In the genomic region with DNA sequence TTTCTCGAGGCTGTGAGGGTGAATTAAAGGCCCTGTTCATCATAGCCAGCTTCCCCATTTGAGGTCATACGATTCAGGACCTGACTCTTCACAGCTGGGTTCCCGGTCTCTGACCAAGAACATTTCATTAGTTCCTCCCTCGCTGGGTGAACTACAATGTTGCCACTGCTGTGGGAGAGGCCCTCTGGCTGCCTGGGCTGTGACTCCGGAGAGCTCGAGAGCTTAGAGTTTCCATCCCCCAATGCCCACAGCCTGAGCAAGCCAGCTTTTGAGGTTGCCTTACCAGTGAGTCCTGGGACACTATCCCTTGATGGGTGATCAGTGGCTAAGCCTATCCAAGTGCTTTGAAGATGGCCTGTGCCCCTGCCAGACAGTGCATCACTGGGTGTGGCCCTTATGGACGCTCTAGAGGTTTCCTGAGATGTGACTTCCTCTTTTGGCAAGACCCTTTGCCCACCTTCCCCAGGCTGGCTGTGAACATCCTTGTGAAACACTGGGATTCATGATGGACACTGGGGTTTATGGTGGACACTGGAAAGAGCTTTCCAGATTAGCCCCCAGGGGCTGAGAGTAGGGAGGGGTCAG, we compare ENCODE assay signal across 12 mouse cellular contexts. TPM values are rescaled to one million over a fixed set of nuclear protein-coding genes. Genes with fewer than 3 reads are reported as not detected.
A peak's percentile ranks its signal among the peaks of the same experiment; 100 is the strongest.
DNase-seq lines count a peak whose midpoint lies in the region; ATAC-seq and TF ChIP-seq lines count a peak whose summit lies in the region.
"Had no signal": no experiment of that assay in that cellular context is flagged by ENCODE, and none has a peak within 500 bp of the region (broad histone marks: within the 10 kb centered on the region; RNA-seq: fewer than 3 reads in every experiment).

No protein-coding gene starts in this region.

- intact Hi-C loops in left cerebral cortex, postnatal 10 days (cut with DNase I) = no loop called here

- H3K27ac ChIP-seq in forebrain, postnatal 0 days (ENCODE audit: low read depth, low read length) = no peak overlapping the region
- H3K27ac ChIP-seq in lung, postnatal 0 days (ENCODE audit: low read length) = no peak overlapping the region
- H3K27ac ChIP-seq: heart, embryonic 13.5 days had no signal

- 62% methylated on average over 7 of the region's 7 CpGs for WGBS in forebrain, postnatal 0 days
- WGBS in lung, postnatal 0 days = 62% methylated on average over 7 of the region's 7 CpGs

- H3K27me3 ChIP-seq in forebrain, postnatal 0 days (ENCODE audit: insufficient read depth, low read length) = no peaks in the 10 kb centered on the region
- H3K27me3 ChIP-seq in lung, postnatal 0 days (replicated peaks; ENCODE audit: insufficient read depth, low read length) = no peaks in the 10 kb centered on the region
- H3K27me3 ChIP-seq in splenic B cell, adult 2 months (ENCODE audit: control insufficient read depth, insufficient read depth, low read length, poor library complexity, severe bottlenecking) = no peaks in the 10 kb centered on the region

- no peaks in the 10 kb centered on the region for H3K9me3 ChIP-seq in forebrain, postnatal 0 days (ENCODE audit: low read length)
- H3K9me3 ChIP-seq in lung, postnatal 0 days (ENCODE audit: low read length) = no peaks in the 10 kb centered on the region
- H3K9me3 ChIP-seq: heart, embryonic 13.5 days had no signal

- DNase-seq in lung, adult 18-20 months = peak; percentile 51 to 55
- DNase-seq in lung, postnatal 14 days = no peak
- no peak for DNase-seq in forebrain, postnatal 0 days
- peak; percentile 48 for DNase-seq in lung, postnatal 0 days (ENCODE audit: low spot score)
- peak; percentile 73 for DNase-seq in splenic B cell, adult 2 months (ENCODE audit: low read depth, low spot score)
- DNase-seq in left cerebral cortex, postnatal 10 days (ENCODE audit: extremely low spot score in 1 of 2, low spot score in 2 of 2) = no peak
- DNase-seq in adrenal gland, postnatal 4 days (ENCODE audit: low spot score in 2 of 2) = no peak
- DNase-seq in adrenal gland, postnatal 25 days = no peak
- DNase-seq: embryo, embryonic 11 days; left cerebral cortex, postnatal 4 days; right cerebral cortex, postnatal 14 days had no signal

- peaks cover 25% of the 10 kb centered on the region for H3K36me3 ChIP-seq in forebrain, postnatal 0 days (ENCODE audit: insufficient read depth)
- no peaks in the 10 kb centered on the region for H3K36me3 ChIP-seq in lung, postnatal 0 days (ENCODE audit: insufficient read depth, low read length)
- peaks cover 7% of the 10 kb centered on the region for H3K36me3 ChIP-seq in splenic B cell, adult 2 months (ENCODE audit: control insufficient read depth, insufficient read depth, low read length, poor library complexity, severe bottlenecking)

- no peak for TF ChIP-seq EP300 in lung, postnatal 0 days (IDR thresholded peaks at IDR 0.05)

- no peak for ATAC-seq in forebrain, postnatal 0 days
- peak; percentile 18; the same call in 1 of the 2 replicates for ATAC-seq in lung, postnatal 0 days

- H3K4me1 ChIP-seq in forebrain, postnatal 0 days (ENCODE audit: insufficient read depth) = peaks cover 15% of the 10 kb centered on the region
- peaks cover 5% of the 10 kb centered on the region; the same call in 1 of the 2 replicates for H3K4me1 ChIP-seq in lung, postnatal 0 days (ENCODE audit: insufficient read depth, low read depth, low read length)

- no peak for TF ChIP-seq CTCF in forebrain, postnatal 0 days (IDR thresholded peaks at IDR 0.05; ENCODE audit: low read depth)
- no peak for TF ChIP-seq CTCF in lung, postnatal 0 days (IDR thresholded peaks at IDR 0.05)

- no peak overlapping the region; the same call in 1 of the 2 replicates for H3K4me2 ChIP-seq in forebrain, postnatal 0 days (ENCODE audit: low read depth)
- no peak overlapping the region for H3K4me2 ChIP-seq in lung, postnatal 0 days (replicated peaks; ENCODE audit: low read depth, low read length)

- 0 out of 2 replicates have a peak overlapping the region, but pooled peaks have one; percentile 3 for H3K9ac ChIP-seq in forebrain, postnatal 0 days
- no peak overlapping the region for H3K9ac ChIP-seq in lung, postnatal 0 days (replicated peaks; ENCODE audit: low read depth)

- no peak overlapping the region for H3K4me3 ChIP-seq in forebrain, postnatal 0 days (ENCODE audit: low read depth, low read length)
- H3K4me3 ChIP-seq in lung, postnatal 0 days (ENCODE audit: low read depth, low read length) = no peak overlapping the region

RNA-seq across cellular contexts. Expression of a gene that starts 2.1 kb away (rescaled TPM):
- total RNA-seq in forebrain, postnatal 0 days (2014; rRNA removed) = 205 and 251 TPM in 2 replicates
- polyA plus RNA-seq in forebrain, postnatal 0 days (2015; fragmentation: Nextera tagmentation; extraction: Ambion mirVana) = 119 and 141 TPM in 2 replicates
- polyA plus RNA-seq in lung, postnatal 0 days (2015; fragmentation: Nextera tagmentation; extraction: Ambion mirVana) = 34.2 and 34.4 TPM in 2 replicates
- 100 to 1,000 TPM; 241 to 250 TPM for total RNA-seq in left cerebral cortex, postnatal 10 days (2021)
- total RNA-seq in adrenal gland, postnatal 4 days (2021) = 10 to 100 TPM; 58.8 to 63.5 TPM
- total RNA-seq in adrenal gland, postnatal 25 days (2021) = 35.9 and 53.3 TPM in 2 replicates

RNA-seq across cellular contexts. Expression of a gene that starts 21.4 kb away (rescaled TPM):
- total RNA-seq in forebrain, postnatal 0 days (2014; rRNA removed) = 22.2 and 25.1 TPM in 2 replicates
- polyA plus RNA-seq in forebrain, postnatal 0 days (2015; fragmentation: Nextera tagmentation; extraction: Ambion mirVana) = 124 and 148 TPM in 2 replicates
- 398 and 422 TPM in 2 replicates for polyA plus RNA-seq in lung, postnatal 0 days (2015; fragmentation: Nextera tagmentation; extraction: Ambion mirVana)
- total RNA-seq in left cerebral cortex, postnatal 10 days (2021) = 10 to 100 TPM in 1 of 2 experiments, 1 to 10 TPM in 1; 9.3 to 14.8 TPM
- total RNA-seq in adrenal gland, postnatal 4 days (2021) = 100 to 1,000 TPM in 1 of 2 experiments, 10 to 100 TPM in 1; 98.0 to 106 TPM
- 10.7 and 11.1 TPM in 2 replicates for total RNA-seq in adrenal gland, postnatal 25 days (2021)

RNA-seq across cellular contexts. Expression of a gene that starts 27.8 kb away (rescaled TPM):
- 254 and 308 TPM in 2 replicates for total RNA-seq in forebrain, postnatal 0 days (2014; rRNA removed)
- 564 and 623 TPM in 2 replicates for polyA plus RNA-seq in forebrain, postnatal 0 days (2015; fragmentation: Nextera tagmentation; extraction: Ambion mirVana)
- polyA plus RNA-seq in lung, postnatal 0 days (2015; fragmentation: Nextera tagmentation; extraction: Ambion mirVana) = 251 and 275 TPM in 2 replicates
- 100 to 1,000 TPM; 197 to 203 TPM for total RNA-seq in left cerebral cortex, postnatal 10 days (2021)
- total RNA-seq in adrenal gland, postnatal 4 days (2021) = 100 to 1,000 TPM; 271 to 305 TPM
- total RNA-seq in adrenal gland, postnatal 25 days (2021) = 452 and 458 TPM in 2 replicates

Comparison
In these comparisons a context has a peak if more than half of its experiments do, and no peak if none do; other contexts are left out.
1. DNase-seq: peak in lung, adult 18-20 months (2 of 2), lung, postnatal 0 days (single experiment) and splenic B cell, adult 2 months (single experiment); none in lung, postnatal 14 days (single experiment), forebrain, postnatal 0 days (single experiment), left cerebral cortex, postnatal 10 days (0 of 2), adrenal gland, postnatal 4 days (0 of 2) and adrenal gland, postnatal 25 days (single experiment).